Mouse (Mus musculus): ENCODE measurements around the gene Nelfb.

Nelfb gene

GRCm38 (mm10) chr2:25230581-25230980 is 19.3 kb upstream of the Nelfb start:
- DNase-seq (ENCODE audit: low read depth) = no peak

- no peak for DNase-seq (ENCODE audit: low read depth)
These were observed 18.3 kb upstream of the Nelfb start for GRCm38 (mm10) chr2:25229582-25229981.

DNA sequence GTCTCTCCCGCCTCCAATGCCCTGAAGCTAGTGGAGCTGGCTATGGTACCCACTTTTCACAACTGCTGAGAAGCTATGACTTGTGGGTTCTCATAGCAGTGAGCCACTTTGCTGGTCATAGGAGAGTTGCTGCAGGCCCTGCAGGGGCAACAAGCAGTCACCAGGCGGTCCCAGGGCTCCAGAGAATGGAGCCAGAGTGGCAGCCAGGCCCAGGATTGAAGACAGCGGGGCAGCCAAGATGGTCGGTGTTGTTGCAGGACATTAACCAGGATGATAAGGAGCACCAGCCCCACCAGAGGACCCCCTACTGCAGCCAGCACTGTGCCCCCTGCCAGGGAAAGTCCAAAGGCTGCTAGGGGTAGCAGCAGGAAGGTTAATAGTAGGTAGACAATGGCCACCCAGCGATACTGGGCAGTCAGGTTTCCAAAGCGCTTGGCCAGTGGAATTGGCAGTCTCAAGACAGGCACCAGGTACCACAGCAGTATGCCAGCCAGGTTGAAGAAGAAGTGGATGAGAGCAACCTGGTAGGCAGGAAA is 17.8 kb upstream of the Nelfb start:
- no peak for DNase-seq (ENCODE audit: low read depth)

- peak; percentile 90 for DNase-seq (ENCODE audit: low read depth)
These were observed 17.2 kb upstream of the Nelfb start for GRCm38 (mm10) chr2:25228431-25228889.

GRCm38 (mm10) chr2:25227406-25227805 is 16.1 kb upstream of the Nelfb start:
- no peak for DNase-seq (ENCODE audit: low read depth)

DNA sequence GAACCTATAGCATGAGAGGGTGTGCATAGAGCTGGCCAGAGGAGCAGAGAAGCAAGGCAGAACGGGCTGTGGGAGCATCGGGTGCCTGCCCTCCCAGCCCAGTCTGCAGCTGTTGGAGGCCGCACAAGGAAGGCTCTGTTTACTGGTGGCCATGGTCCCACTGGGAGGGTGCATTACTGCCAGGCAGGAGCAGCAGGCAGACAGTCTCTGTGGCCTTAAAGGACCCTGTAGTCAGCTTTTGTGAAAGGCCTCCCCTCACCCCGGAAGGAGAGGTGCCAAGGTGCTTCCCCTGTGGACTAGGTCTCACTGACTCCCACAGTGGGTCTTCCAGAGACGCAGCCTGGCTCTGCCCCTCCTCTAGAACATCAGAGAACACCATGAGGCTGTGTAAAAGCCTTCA is 15.6 kb upstream of the Nelfb start:
- no peak for DNase-seq (ENCODE audit: low read depth)

- DNase-seq (ENCODE audit: low read depth) = no peak
These were observed 14.6 kb upstream of the Nelfb start for GRCm38 (mm10) chr2:25225811-25226379.

DNA sequence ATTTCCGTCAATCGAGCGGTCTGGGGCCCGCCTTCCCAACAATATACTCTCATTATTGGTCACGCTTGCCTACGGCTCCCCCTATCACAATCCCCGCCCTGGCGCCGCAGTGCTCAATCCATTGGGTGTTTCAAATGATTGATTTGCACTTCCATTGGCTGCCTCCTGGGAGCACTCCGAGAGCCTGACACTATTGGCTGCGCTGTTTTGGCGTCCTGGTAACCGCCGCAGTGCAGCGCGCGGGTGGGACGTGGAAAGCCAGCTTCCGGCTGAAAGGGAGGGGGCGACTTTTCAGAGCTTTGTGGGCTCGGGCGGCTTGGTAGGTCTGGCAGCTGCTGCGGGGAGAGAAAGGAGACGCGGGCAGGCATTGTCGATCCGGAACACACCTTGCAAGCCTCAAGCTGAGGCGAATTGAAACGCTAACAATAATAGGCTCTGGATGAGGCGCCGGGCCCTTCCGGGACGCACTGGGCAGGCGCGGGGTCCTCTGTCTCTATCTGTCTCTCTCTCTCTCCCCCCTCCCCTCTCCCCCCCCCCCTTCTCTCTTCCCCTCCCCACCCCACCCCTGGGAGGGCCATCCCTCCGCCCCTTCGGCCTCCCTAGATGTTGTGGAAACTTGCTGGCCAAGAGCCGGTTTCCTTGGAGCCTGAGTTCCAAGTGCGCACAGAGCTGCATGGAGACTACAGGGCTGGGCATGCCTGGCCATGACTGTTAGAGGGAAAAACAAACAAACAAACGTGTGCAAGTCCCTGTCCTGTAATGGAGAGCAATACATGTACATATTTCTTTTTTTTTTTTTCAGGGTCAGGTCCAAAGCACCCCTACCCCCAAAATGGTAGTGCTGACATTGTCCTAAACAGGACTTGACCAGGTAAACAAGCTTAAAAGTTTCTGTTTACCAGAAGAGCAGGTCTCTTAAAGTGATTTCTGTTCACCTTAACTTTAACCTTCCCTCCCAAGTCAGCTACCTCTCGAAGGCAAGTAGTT is 13.8 kb upstream of the Nelfb start:
- DNase-seq (ENCODE audit: low read depth) = peak; percentile 97

DNA sequence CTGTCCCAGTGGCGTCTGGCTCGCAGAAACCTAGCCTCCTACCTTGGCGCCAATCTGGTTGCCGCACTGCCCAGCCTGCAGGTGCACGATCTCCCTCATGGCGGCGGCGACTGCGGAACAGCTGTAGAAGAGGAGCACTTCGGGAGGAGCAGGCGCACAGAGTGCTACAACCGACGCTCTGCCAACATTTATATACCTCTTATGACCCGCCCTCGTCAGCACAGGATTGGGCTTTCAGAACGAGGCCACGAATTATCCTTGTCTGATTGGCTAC is 13.1 kb upstream of the Nelfb start, which contains the start of gene Tubb4b:
Tubb4b (minus strand) TSS at position 211 of the 274 bp plus-strand sequence.
- no peak for DNase-seq (ENCODE audit: low read depth)

- peak; percentile 79 for DNase-seq (ENCODE audit: low read depth)
These were observed 12.6 kb upstream of the Nelfb start for GRCm38 (mm10) chr2:25223681-25224491.

GRCm38 (mm10) chr2:25221331-25221772 is 10.1 kb upstream of the Nelfb start:
- no peak for DNase-seq (ENCODE audit: low read depth)

DNA sequence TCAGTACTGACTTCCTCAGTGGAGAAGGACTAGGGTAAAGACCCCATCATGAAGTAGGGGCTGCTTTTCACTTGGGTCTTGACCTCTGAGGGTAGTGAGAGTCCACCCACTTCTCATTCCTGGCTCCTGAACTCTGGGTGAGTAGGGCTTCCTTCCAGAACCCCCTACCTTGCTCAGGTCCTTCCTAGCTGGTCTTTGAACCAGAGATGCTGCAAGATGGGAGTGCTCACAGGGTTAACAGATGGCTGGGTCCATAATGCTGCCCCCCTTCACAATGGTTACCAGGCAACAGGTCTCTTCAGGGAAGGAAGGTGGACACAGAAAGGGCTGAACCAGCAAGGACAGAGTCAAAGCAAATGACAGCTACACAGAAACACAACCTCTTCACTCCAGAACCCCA is 7.2 kb upstream of the Nelfb start, which contains the start of gene Fam166a:
Fam166a (plus strand) TSS at position 301 of the 400 bp plus-strand sequence.
- no peak for DNase-seq (ENCODE audit: low read depth)

- no peak for DNase-seq (ENCODE audit: low read depth)
These were observed 6.4 kb upstream of the Nelfb start for GRCm38 (mm10) chr2:25217666-25218065.

DNA sequence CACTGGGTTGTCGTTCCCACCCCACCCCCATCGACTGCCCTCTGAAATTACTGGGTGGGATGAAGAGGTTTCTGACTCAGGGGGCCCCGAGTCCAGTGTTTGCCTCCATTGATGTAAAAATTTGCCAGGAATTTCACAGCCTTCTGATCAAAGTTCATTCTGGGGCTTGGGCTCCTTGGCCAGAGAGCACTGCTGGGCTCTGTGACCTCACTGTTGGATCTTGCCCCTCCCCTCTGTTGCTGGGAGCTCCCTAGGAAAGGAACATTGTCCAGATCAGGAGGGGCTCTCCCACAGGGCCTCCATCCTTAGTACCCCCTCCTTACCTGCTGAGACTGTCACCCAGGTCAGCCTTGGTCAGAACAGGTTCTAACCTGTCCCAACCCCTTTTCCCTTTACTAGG is 3.2 kb upstream of the Nelfb start, which contains the start of gene Stpg3:
Stpg3 (minus strand) TSS at position 194 of the 400 bp plus-strand sequence.
- no peak for DNase-seq (ENCODE audit: low read depth)

GRCm38 (mm10) chr2:25213266-25213865 is 2.1 kb upstream of the Nelfb start:
- no peak for DNase-seq (ENCODE audit: low read depth)

DNA sequence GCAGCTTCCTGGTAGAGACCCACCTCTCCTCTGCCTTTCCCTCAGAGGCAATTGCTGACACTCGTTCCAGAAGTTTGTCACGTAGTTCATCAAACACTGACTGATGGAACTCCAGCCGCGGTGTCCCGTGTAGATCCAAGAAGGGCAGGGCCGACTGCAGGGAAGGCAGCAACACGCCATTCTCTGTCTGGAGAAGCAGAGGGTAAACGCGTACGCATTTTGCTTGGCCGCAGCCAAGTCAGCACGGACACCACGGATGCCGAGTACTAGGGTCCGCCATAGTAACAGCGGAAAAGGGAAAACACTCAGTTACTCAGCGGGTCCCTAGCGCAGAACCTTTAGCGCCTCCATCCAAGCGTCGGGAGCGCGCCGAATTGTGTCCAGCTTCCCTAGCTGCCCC is 603 bp downstream of the Nelfb start:
- no peak for DNase-seq (ENCODE audit: low read depth)

GRCm38 (mm10) chr2:25207593-25207992 is 3.7 kb downstream of the Nelfb start:
- no peak for DNase-seq (ENCODE audit: low read depth)

DNA sequence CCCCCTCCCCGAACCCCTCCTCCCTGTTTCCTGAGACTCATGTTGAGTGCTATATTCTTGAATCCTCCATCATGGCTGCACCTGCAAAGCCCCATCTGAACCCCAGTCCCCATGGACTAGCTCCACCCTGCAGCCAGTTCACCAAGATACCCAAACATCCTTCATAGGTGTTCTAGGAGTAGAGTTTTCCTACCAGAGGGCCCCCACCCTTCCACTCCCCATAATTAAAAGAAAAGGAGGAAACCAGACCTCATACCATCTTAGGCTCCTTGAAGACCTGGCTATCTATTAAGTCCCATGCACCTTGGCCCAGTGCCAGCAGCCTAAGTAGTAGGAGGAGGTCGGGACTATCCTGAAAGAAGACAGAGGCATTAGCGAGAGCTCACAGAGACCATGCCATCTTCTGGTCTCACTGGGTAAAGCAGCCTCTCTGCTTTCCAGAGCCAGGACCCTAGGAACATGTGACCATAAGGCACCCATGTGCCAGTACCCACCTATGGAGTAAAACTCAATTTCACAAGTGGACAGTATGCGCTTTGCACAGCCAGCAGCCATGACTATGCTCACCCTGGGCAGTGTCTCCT is 7.6 kb downstream of the Nelfb start:
- no peak for DNase-seq (ENCODE audit: low read depth)

- no peak for DNase-seq (ENCODE audit: low read depth)
These were observed 10.7 kb downstream of the Nelfb start for GRCm38 (mm10) chr2:25200631-25201030.

GRCm38 (mm10) chr2:25197946-25198345 is 13.3 kb downstream of the Nelfb start:
- DNase-seq (ENCODE audit: low read depth) = no peak

DNA sequence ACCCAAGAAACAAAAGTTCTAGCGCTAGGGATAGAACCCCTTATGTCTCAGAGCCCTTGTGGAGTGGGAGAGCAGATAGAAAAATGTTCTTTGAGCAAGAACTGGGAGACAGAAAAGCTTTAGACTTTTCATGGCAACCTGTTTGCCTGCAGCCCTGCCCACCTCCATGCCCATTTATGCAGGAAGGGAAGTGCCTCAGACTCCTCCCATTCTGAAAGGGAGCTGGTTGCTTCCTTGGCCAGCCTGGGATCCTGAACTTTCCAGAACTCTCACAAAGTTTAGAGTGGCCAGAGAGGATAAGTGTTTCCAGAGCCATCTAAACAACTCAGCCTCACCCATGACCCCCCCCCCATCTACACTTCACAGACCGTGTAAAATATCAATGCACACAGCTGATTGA is 14.1 kb downstream of the Nelfb start:
- no peak for DNase-seq (ENCODE audit: low read depth)

Measured in c-Kit-positive CD71-negative TER-119-negative erythroid progenitor cells, embryonic 14.5 days (primary cell).